Mouse (Mus musculus): ENCODE measurements around the gene Olfr263. TPM values are rescaled to one million over a fixed set of nuclear protein-coding genes. Genes with fewer than 3 reads are reported as not detected.

Olfr263 gene
- polyA plus RNA-seq, 1 experiment from 2014 or later, result not detected

- no peaks in the 10 kb centered on the region for H3K9me3 ChIP-seq
- H3K4me1 ChIP-seq, result peaks cover 8% of the 10 kb centered on the region
- H3K4me3 ChIP-seq (replicated peaks), result peak overlapping the region; percentile 56
- H3K27me3 ChIP-seq, result peaks cover 22% of the 10 kb centered on the region; the same call in 1 of the 2 replicates
- no peak overlapping the region for H3K27ac ChIP-seq
- 0 out of 2 replicates have a peak overlapping the region, but pooled peaks have one; percentile 7 for H3K9ac ChIP-seq
- no peaks in the 10 kb centered on the region for H3K36me3 ChIP-seq (replicated peaks)
- peak overlapping the region; percentile 89 for H3K4me2 ChIP-seq
- WGBS, result under 1% methylated on average over 32 of the region's 32 CpGs
- ATAC-seq (ENCODE audit: low FRiP score), result peak; percentile 88
Observed at GRCm38 (mm10) chr13:21160657-21161590, 31.5 kb downstream of the Olfr263 start.

- 0 out of 2 replicates have a peak overlapping the region, but pooled peaks have one; percentile 7 for H3K9ac ChIP-seq
- 36% methylated on average over 2 of the region's 2 CpGs for WGBS
- no peak overlapping the region for H3K27ac ChIP-seq
- peak; percentile 31; the same call in 1 of the 2 replicates for ATAC-seq (ENCODE audit: low FRiP score)
- H3K4me2 ChIP-seq, result peak overlapping the region; percentile 89
- no peaks in the 10 kb centered on the region for H3K36me3 ChIP-seq (replicated peaks)
- H3K4me3 ChIP-seq (replicated peaks), result peak overlapping the region; percentile 56
- H3K9me3 ChIP-seq, result no peaks in the 10 kb centered on the region
- H3K27me3 ChIP-seq, result peaks cover 20% of the 10 kb centered on the region; the same call in 1 of the 2 replicates
- peaks cover 8% of the 10 kb centered on the region for H3K4me1 ChIP-seq
Observed at GRCm38 (mm10) chr13:21161591-21161990, 32.2 kb downstream of the Olfr263 start.

GRCm38 (mm10) chr13:21162591-21162990 lies 33.2 kb downstream of the Olfr263 start:
- ATAC-seq (ENCODE audit: low FRiP score), result no peak
- 67% methylated on average over 5 of the region's 5 CpGs for WGBS
- Histone ChIP-seq H3K27ac (no peak overlapping the region), H3K9me3 (no peaks in the 10 kb centered on the region), H3K36me3 (replicated peaks) (no peaks in the 10 kb centered on the region), H3K4me1 (peaks cover 8% of the 10 kb centered on the region), H3K4me3 (replicated peaks) (no peak overlapping the region), H3K9ac (no peak overlapping the region), H3K4me2 (no peak overlapping the region), H3K27me3 (peaks cover 18% of the 10 kb centered on the region; the same call in 1 of the 2 replicates)

- Histone ChIP-seq H3K4me3 (replicated peaks) (peak overlapping the region; percentile 51), H3K27ac (0 out of 2 replicates have a peak overlapping the region, but pooled peaks have one; percentile 36), H3K27me3 (peaks cover 10% of the 10 kb centered on the region; the same call in 1 of the 2 replicates), H3K4me1 (peaks cover 6% of the 10 kb centered on the region), H3K9me3 (no peaks in the 10 kb centered on the region), H3K9ac (peak overlapping the region; percentile 53), H3K4me2 (peak overlapping the region; percentile 81), H3K36me3 (replicated peaks) (no peaks in the 10 kb centered on the region)
- WGBS, result 2% methylated on average over 27 of the region's 27 CpGs
- ATAC-seq (ENCODE audit: low FRiP score), result peak; percentile 52
Observed at GRCm38 (mm10) chr13:21166936-21167909, 37.8 kb downstream of the Olfr263 start.

DNA sequence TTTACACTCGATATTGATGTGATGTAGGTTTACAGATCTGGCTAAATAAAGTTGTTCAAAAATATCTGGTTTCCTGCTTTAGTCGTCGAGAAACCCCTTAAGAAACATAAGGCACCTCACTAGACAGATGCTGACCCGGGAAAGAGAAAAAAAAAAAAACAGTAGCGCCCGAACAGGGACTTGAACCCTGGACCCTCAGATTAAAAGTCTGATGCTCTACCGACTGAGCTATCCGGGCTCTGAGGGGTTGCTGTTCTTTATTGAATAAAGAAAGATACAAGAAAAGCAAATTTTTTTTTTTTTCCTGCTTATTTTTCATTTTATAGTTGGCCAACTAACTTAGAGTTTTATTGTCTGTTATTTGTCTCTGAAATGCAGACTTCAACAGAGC lies 38.5 kb downstream of the Olfr263 start:
- 1% methylated on average over 8 of the region's 8 CpGs for WGBS
- peak overlapping the region; percentile 81 for H3K4me2 ChIP-seq
- H3K9me3 ChIP-seq, result no peaks in the 10 kb centered on the region
- no peaks in the 10 kb centered on the region for H3K36me3 ChIP-seq (replicated peaks)
- H3K4me1 ChIP-seq, result peaks cover 10% of the 10 kb centered on the region
- peak overlapping the region; percentile 51 for H3K4me3 ChIP-seq (replicated peaks)
- ATAC-seq (ENCODE audit: low FRiP score), result peak; percentile 42; the same call in 1 of the 2 replicates
- H3K9ac ChIP-seq, result peak overlapping the region; percentile 55; the same call in 1 of the 2 replicates
- H3K27ac ChIP-seq, result no peak overlapping the region
- peaks cover 10% of the 10 kb centered on the region; the same call in 1 of the 2 replicates for H3K27me3 ChIP-seq

GRCm38 (mm10) chr13:21168371-21169011 lies 39.1 kb downstream of the Olfr263 start:
- H3K9me3 ChIP-seq, result no peaks in the 10 kb centered on the region
- ATAC-seq (ENCODE audit: low FRiP score), result no peak
- H3K9ac ChIP-seq, result peak overlapping the region; percentile 55; the same call in 1 of the 2 replicates
- H3K4me2 ChIP-seq, result peak overlapping the region; percentile 81
- WGBS, result under 1% methylated on average over 16 of the region's 16 CpGs
- peak overlapping the region; percentile 51 for H3K4me3 ChIP-seq (replicated peaks)
- peaks cover 16% of the 10 kb centered on the region for H3K4me1 ChIP-seq
- no peak overlapping the region for H3K27ac ChIP-seq
- no peaks in the 10 kb centered on the region for H3K36me3 ChIP-seq (replicated peaks)
- peaks cover 10% of the 10 kb centered on the region; the same call in 1 of the 2 replicates for H3K27me3 ChIP-seq

DNA sequence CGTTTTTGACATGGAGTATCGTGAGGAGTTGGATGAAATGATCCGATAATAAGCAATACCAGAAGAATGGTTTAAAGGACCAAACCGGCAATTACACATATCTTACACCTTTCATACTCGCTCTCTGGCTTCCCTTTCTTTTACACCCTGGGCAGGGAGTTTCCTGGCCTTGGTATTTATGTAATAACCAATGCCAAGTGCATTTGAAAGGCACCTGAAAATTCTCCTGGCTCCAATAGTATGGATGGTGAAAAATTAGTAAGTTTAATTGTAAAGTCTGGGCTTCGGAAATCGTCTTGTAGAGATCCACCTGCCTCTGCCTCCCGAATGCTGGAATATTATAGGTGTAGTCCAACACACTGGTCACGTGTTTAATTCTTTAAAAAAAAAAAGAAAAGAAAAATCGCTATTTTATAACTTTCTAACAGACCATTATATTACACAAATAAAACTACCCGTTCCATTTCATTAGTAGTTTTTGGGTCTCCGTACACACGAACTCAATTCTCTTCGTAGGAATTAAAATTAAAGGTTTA lies 39.8 kb downstream of the Olfr263 start:
- Histone ChIP-seq H3K4me3 (replicated peaks) (peak overlapping the region; percentile 51), H3K4me2 (peak overlapping the region; percentile 81), H3K9ac (0 out of 2 replicates have a peak overlapping the region, but pooled peaks have one; percentile 55), H3K27ac (no peak overlapping the region), H3K27me3 (peaks cover 8% of the 10 kb centered on the region; the same call in 1 of the 2 replicates), H3K36me3 (replicated peaks) (no peaks in the 10 kb centered on the region), H3K9me3 (no peaks in the 10 kb centered on the region), H3K4me1 (peaks cover 16% of the 10 kb centered on the region)
- WGBS, result 5% methylated on average over 14 of the region's 14 CpGs
- ATAC-seq (ENCODE audit: low FRiP score), result no peak

DNA sequence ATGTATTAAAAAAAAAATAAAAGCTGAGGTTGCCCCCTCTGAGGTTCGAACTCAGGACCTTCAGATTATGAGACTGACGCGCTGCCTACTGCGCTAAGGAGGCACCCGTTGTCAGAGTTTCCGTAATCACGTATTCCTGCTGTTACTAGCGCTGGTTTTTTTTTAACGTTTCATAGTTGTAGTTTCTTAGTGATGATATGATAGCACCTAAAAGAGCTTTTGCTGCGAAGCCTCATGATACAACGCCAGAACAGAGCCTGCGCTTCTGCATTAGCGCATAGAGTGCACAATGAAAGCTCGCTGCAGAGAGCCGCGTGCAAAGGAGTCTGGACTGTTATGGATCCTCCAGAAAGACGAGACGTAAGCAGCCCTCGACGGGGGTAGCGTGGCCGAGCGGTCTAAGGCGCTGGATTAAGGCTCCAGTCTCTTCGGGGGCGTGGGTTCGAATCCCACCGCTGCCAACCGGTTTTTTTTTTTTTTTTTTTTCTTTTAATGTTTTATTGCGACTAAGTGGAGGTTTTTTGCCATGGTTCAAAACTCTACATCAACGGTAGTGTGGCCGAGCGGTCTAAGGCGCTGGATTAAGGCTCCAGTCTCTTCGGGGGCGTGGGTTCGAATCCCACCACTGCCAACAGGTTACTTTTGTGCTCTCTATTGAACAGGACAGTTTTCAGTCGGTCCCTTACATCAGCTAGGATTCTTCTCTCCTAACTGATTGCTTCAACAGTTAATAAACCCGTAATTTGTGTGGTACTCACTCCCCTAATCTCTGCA lies 40.4 kb downstream of the Olfr263 start:
- Histone ChIP-seq H3K9ac (no peak overlapping the region), H3K4me2 (peak overlapping the region; percentile 81), H3K4me3 (replicated peaks) (peak overlapping the region; percentile 51), H3K4me1 (peaks cover 16% of the 10 kb centered on the region), H3K27me3 (peaks cover 11% of the 10 kb centered on the region), H3K9me3 (no peaks in the 10 kb centered on the region), H3K36me3 (replicated peaks) (no peaks in the 10 kb centered on the region), H3K27ac (no peak overlapping the region)
- peak; percentile 70 for ATAC-seq (ENCODE audit: low FRiP score)
- WGBS, result under 1% methylated on average over 39 of the region's 39 CpGs

DNA sequence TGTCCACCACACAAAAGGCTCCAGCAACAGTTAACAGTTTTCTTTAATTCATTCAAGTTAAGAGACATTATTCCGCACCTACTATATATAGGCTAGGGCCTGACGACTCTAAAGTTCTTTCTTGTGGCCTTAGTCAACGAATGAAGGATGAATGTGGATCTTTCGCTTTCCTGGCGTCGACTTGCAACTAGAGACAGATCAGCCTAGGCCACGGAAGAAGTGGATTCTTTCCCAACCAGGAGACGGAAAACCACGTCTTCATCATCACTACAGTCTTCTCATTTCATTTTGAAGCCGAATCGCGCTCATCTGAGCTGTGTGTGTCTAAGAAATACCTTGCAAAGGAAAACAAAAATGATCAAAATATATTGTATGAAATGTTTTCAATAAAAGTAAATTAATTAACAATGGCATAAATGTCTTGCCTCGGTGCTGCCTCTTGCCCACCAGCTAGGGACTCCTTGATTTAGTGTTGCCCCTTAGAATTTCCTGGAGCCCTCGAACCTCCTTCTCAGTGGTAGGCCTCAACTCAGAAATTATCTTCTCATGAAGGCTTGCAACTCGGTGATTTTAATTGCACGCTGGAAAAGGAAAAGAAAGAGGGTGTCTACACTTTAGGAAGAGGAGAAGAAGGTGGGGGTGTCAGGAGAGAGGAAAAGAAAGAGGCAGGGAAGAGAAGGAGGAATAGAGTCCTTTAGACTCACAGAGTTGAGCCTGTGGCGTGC lies 41.2 kb downstream of the Olfr263 start:
- Histone ChIP-seq H3K4me1 (peaks cover 16% of the 10 kb centered on the region), H3K4me3 (replicated peaks) (peak overlapping the region; percentile 51), H3K9ac (peak overlapping the region; percentile 45), H3K36me3 (replicated peaks) (no peaks in the 10 kb centered on the region), H3K9me3 (no peaks in the 10 kb centered on the region), H3K27me3 (peaks cover 7% of the 10 kb centered on the region), H3K27ac (0 out of 2 replicates have a peak overlapping the region, but pooled peaks have one; percentile 42), H3K4me2 (peak overlapping the region; percentile 55)
- WGBS, result 32% methylated on average over 17 of the region's 17 CpGs
- ATAC-seq (ENCODE audit: low FRiP score), result no peak

GRCm38 (mm10) chr13:21171156-21171530 lies 41.7 kb downstream of the Olfr263 start:
- Histone ChIP-seq H3K36me3 (replicated peaks) (no peaks in the 10 kb centered on the region), H3K27me3 (peaks cover 3% of the 10 kb centered on the region; the same call in 1 of the 2 replicates), H3K9me3 (no peaks in the 10 kb centered on the region), H3K4me2 (peak overlapping the region; percentile 55), H3K27ac (0 out of 2 replicates have a peak overlapping the region, but pooled peaks have one; percentile 42), H3K4me1 (peaks cover 16% of the 10 kb centered on the region), H3K4me3 (replicated peaks) (peak overlapping the region; percentile 46), H3K9ac (peak overlapping the region; percentile 45)
- 5% methylated on average over 15 of the region's 15 CpGs for WGBS
- ATAC-seq (ENCODE audit: low FRiP score), result no peak

Measured in forebrain, embryonic 12.5 days (tissue).